Mouse (Mus musculus) right cerebral cortex, adult 2 months (tissue): ENCODE data around the gene Pecam1.
"Not testable (repeated sequence)": the region's sequence is repeated elsewhere in the genome, so short reads cannot be mapped to it uniquely, and the experiment has no call there.

Experiments
- DNase-seq, 2 experiments: peaks; one replicate each; pipeline ENCODE4 v3.0.0; 2021 to 2022; ENCODE audit warnings: low spot score in 2 of 2

The Pecam1 gene

GRCm38 (mm10) chr11:106750121-106750751 lies at the start of gene Pecam1:
Gene Pecam1, minus strand, starts transcription at chr11:106750628.
- DNase-seq, result no peak

- no peak for DNase-seq
Measured at GRCm38 (mm10) chr11:106795679-106796078, 45.3 kb upstream of the Pecam1 start.

GRCm38 (mm10) chr11:106793846-106794245 lies 43.4 kb upstream of the Pecam1 start:
- no peak for DNase-seq

- DNase-seq, result no peak
Measured at GRCm38 (mm10) chr11:106789649-106790048, 39.2 kb upstream of the Pecam1 start.

GRCm38 (mm10) chr11:106788775-106789459 lies 38.5 kb upstream of the Pecam1 start, which contains the start of the genes Ddx5 and Cep95:
Gene Ddx5, minus strand, starts transcription at chr11:106789185.
Gene Cep95, plus strand, starts transcription at chr11:106789252.
- peak; percentile 95 to 99 for DNase-seq

GRCm38 (mm10) chr11:106788026-106788774 lies 37.8 kb upstream of the Pecam1 start:
- peak; percentile 97 to 98 for DNase-seq

- peak; percentile 86 for DNase-seq
Measured at GRCm38 (mm10) chr11:106787131-106788025, 37.0 kb upstream of the Pecam1 start.

- no peak for DNase-seq
Measured at GRCm38 (mm10) chr11:106785043-106785442, 34.6 kb upstream of the Pecam1 start.

- no peak for DNase-seq
Measured at GRCm38 (mm10) chr11:106784476-106784875, 34.0 kb upstream of the Pecam1 start.

- no peak for DNase-seq
Measured at GRCm38 (mm10) chr11:106782841-106783764, 32.7 kb upstream of the Pecam1 start.

- DNase-seq, result not testable (repeated sequence)
Measured at GRCm38 (mm10) chr11:106782271-106782670, 31.8 kb upstream of the Pecam1 start.

- DNase-seq, result no peak
Measured at GRCm38 (mm10) chr11:106780590-106781220, 30.3 kb upstream of the Pecam1 start.

- DNase-seq, result no peak
Measured at GRCm38 (mm10) chr11:106780089-106780425, 29.6 kb upstream of the Pecam1 start.

- peak; percentile 90 to 95 for DNase-seq
Measured at GRCm38 (mm10) chr11:106779388-106780088, 29.1 kb upstream of the Pecam1 start, which contains the start of gene Polg2. Gene Polg2, minus strand, starts transcription at chr11:106779537.

- no peak for DNase-seq
Measured at GRCm38 (mm10) chr11:106778589-106779387, 28.4 kb upstream of the Pecam1 start.

- DNase-seq, result no peak
Measured at GRCm38 (mm10) chr11:106778132-106778531, 27.7 kb upstream of the Pecam1 start.

- no peak for DNase-seq
Measured at GRCm38 (mm10) chr11:106777395-106777794, 27.0 kb upstream of the Pecam1 start.

- no peak for DNase-seq
Measured at GRCm38 (mm10) chr11:106776960-106777359, 26.5 kb upstream of the Pecam1 start.
